Mouse (Mus musculus): Measurements from ENCODE around the gene Bcl10.
"Not testable (repeated sequence)": the region's sequence is repeated elsewhere in the genome, so short reads cannot be mapped to it uniquely, and the experiment has no call there.

Bcl10 gene

DNA sequence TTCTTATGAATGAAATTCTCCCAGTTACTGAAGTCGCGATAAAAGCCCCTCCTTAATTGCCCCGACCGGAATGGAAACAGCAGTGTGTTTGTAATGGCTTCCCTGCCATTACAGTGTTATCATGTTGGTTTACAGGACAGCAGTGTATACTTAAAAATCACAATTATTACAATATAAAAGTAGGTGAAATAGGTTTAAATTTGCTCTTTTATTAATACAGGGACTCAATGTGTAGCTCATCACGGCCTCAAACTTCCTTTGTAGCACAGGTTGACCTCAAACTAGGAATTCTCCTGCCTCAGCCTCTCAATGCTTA, 28.2 kb downstream of the Bcl10 start:
- DNase-seq (ENCODE audit: low spot score in 2 of 2) = no peak

DNA sequence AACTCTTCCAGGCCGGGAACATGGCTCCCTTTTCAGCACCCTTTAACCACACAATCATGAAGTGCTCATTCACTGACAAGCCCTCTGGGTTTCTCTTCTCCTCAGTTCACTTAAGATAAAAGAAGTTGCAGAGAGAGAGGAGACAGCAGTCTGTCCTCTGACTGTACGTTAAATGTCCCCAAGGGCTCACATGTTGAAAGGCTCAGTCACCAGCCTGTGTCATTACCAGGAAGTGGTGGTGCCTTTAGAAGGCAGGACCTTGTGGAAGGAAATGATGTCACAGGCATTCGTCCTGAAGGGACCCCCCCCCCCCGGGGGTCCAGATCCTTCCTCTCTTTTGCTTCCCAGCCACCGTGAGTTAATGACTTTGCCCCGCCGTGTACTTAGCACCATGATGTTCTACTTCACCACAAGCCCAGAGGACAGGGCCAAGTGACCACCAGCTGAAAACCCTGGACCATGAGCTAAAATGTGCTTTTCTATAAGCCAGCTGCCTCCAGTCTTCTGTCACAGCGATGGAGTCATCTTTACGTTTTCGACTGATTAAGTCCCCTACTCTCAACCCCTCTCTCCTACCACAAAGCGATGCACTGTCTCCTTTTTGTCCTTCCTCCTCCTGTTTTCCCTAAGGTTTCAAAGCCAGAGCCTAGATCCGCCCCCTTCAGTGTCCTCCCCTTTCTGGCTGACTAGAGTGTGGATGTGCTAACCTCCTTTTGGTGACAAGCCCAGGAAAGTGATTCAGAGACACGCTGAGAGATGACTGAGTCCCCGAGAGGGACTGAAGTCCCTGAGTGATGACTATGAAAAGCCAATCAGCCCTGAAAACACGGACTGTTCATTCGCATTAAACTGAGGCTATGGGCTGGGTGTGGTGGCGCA, 28.9 kb downstream of the Bcl10 start:
- DNase-seq (ENCODE audit: low spot score in 2 of 2) = no peak

DNA sequence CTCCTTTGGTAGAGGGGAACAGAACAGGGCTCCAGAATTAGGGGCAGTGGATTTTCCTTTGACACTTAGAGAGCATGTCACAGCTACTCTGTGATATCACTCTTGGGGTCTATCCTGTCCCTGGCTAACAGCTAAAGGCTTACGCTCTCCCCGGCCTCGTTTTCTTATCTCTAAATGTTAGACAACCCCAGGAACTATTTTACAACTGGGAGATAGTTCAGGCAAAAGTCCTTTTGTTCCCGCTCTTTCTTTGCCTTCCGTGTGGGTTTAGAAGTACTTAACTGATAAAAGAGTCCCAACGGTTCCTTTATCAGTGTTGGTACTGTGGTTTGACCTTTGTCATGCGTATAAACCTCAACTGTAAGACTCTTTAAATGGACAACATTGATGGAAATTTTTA, 30.3 kb downstream of the Bcl10 start:
- DNase-seq (ENCODE audit: low spot score in 2 of 2) = no peak

DNA sequence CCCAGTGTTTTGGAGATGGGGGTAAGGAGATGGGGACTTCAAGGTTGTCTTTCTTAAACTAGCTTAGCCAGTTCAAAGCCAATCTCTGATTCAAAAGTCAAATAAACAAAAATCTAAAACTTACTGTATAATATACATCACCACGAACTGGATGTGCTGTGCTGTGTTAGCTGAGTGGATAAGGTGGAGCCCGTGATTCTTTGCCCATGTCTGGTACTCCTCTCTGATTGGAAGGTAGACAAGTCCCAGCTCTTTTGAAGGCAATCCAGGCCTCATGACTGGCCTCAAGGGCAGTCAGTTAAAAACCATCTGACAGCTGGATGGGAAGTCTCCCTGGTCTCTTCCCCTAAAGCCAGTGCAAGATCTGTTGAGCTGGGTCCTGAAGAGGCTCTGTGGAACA, 30.8 kb downstream of the Bcl10 start:
- DNase-seq (ENCODE audit: low spot score in 2 of 2) = no peak

DNA sequence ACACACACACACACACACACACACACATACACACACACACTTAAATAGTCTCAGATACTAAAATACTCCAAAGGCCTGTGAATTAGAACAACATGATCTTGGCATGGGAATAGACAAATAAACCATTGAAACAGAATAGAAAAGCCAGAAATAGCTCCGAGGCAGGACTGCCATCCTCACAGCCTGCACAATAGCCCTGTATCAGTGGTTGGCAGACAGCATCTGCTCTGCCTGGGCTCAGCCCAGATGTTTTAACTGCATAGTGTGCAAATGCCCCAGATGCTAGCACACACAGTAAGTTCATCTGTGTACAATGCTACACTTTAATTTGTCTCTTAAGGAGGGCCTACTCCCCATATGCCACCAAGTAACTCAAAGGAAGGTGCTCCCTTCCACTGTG, 37.2 kb downstream of the Bcl10 start:
- DNase-seq (ENCODE audit: low spot score in 2 of 2) = no peak

DNA sequence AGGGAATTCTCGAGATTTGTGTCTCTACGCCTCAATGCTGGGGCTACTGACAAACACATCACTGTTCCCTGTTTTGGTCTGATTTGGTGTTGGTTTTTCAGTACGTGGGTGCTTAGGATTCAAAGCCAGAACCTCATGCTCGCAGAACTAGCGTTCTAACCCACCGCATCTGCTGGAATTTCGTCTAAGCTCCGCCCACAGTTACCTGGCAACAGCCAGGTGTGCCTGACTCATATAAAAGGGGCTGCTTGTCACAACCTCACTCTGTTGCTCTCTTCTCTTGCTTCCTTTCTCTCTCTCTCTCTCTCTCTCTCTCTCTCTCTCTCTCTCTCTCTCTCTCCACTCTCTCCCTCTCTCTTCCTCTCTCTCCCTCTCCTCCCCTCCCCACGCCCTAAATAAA, 39.8 kb downstream of the Bcl10 start:
- no peak for DNase-seq (ENCODE audit: low spot score in 2 of 2)

DNA sequence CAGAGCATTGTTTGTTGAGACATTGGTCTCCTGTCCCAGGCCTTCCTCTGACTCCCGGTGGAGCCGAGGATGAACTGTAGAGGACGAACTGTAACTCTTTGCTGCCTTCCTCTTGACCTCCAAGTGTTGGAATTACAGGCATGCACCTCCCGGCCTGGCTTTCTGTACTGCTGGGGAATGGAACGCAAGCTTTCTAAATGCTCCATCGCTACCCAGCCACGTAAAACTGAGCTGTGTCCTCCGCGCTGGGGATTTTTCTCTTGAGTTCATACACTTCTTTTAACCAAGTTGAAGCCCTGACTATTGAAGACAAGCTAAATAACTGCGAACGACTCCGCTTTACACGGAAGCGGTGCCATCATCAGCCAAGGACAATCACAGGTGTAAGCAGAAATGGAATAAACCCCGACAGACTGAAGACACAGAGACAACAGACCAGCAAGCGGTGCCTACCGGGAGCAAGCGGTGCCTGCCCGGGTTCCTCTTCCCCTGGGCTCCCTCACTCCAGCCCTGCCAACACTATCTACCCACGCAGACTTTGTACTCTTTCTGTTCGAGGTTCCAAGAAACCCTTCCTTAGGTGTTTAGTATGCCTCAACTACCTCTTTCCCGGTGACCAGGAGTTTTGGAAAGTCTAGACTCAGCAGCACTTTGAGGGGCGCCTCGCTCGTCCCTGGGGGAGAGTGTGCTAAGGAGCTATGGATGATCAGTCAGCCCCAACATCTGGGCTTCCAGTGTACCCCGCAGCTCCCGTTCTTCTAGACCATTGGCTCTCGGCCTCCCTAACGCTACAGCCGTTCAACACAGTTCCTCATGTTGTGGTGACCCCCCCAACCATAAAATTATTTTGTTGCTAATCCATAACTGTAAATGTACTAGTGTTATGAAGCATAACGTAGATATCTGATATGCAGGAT, 40.8 kb downstream of the Bcl10 start:
- no peak for DNase-seq (ENCODE audit: low spot score in 2 of 2)

DNA sequence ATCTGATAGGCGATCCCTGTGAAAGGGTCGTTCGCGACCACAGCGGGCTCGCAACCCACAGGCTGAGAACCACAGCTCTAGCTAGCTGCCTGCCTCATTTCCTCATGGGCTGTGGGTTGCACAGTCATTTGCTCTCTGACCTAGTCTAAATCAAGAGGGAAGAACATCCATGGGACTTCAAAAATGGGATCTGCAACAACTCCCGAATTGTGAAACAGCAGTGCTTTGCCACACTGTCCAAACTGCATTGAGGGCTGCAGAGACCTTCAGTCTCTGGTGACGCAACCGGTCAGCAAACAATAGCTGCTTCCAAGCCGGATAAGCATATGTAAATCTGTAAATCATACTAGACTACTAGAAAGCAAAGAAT, 41.4 kb downstream of the Bcl10 start:
- no peak for DNase-seq (ENCODE audit: low spot score in 2 of 2)

DNA sequence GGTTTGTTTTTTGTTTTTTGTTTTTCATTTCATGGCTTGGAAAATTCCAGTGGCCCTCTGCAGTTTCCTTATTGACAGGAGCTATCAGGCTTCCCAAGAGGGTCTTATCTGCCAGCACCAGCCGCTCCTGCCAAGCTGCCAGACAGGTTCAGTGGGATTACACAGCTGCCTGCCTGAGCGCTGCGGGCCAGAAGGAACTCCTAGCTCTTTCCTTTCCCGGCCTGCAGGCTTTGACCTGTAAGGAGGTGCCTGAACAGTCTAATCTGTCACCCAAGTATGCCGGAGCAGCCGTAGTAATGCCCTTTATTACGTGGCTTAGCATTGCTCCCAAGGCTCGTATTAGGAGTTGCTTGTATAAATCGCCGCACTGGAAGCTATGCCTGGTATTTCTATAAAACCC, 41.9 kb downstream of the Bcl10 start:
- DNase-seq (ENCODE audit: low spot score in 2 of 2) = no peak

DNA sequence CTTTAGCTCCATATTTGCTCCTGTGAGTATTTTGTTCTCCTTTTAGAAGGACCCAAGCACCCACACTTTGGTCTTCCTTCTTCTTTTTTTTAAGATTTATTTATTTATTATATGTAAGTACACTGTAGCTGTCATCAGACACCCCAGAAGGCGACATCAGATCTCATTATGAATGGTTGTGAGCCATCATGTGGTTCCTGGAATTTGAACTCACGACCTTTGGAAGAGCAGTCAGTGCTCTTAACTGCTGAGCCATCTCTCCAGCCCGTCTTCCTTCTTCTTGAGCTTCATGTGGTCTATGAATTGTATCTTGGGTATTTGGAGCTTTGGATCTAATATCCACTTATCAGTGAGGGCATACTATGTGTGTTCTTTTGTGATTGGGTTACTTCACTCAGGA, 43.0 kb downstream of the Bcl10 start:
- DNase-seq (ENCODE audit: low spot score in 2 of 2) = not testable (repeated sequence)

DNA sequence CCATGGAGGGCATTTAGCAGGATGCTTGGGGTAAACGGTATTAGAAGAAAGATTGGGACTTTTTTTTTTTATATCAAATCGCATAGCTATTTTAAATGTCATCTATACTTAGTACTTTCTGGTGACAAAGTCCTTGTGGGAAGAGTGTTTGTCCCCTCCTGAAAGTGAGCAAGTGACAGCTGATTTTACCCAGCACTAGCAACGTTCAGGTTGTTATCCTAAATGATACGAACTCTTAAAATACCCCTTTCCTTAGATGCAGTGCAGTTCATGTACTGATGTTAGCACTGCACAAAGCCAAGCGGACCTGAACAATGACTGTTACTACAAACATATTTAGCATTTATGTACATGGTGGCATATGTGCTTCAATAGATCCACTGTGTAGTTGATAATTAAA, 44.2 kb downstream of the Bcl10 start:
- DNase-seq (ENCODE audit: low spot score in 2 of 2) = no peak

DNA sequence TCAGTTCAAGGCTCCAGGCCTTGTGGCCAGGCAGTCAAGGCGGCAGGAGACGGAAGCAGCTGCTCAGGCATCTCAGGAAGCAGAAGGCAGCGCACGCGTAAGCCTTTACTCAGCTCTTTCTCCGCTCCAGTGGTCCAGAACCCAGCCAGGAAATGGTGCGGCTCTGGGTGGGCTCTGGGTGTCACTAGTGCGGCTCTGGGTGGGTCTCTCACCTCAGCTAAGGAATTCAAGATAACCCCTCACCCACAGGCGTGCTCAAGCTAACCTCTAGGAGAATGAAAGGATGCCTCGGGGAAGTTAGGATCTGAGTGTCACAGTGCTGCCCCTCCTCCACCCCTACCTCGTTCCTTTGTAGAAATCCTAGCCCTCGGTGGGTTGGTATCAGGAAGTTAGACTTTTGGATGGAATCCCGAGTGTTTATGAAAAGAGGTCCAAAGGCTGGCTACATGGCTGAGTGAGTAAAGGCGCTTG, 46.5 kb downstream of the Bcl10 start:
- no peak for DNase-seq (ENCODE audit: low spot score in 2 of 2)

DNA sequence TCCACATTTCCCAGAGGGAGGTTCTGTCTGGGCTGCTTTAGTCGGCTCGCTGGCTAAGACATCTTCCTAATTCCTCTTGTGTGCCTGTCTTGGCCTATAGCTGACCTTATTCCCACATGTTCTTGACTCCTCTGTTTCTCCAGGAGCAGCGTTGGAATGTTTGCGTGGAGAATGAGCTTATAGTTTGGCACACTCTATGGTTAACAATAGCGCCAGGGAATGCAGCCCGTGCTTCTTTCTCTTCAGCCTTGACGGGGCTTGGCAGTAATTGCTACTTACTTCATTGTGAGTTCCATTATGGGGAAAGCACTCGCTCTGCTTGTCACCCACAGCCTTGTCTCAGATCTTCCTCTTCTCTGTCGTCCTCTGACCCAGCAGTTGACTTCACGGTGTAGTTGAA, 48.9 kb downstream of the Bcl10 start:
- DNase-seq (ENCODE audit: low spot score in 2 of 2) = no peak

DNA sequence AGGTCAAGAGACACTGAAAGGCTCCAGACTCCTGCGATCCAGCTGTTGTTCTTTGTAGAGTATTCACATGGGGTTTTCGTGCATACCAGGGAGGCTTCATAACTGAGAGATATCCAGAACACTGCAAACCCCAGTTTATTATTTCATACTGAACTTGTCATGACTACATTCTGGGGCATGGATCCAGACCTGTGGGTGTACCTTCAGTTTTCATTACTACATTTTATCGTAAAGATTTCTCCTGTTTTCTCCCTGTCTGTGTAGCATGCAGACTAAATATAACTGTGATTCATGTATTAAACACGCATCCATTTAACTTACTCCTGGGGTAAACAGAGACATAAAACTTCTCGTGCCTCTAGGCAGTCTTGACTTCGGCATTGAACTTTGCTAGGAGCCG, 52.4 kb downstream of the Bcl10 start:
- DNase-seq (ENCODE audit: low spot score in 2 of 2) = no peak

Measured in thymus, postnatal 10 days (tissue).